Mouse (Mus musculus): ENCODE data around the gene Olfr68. TPM values are rescaled to one million over a fixed set of nuclear protein-coding genes. Genes with fewer than 3 reads are reported as not detected.

Olfr68 gene
- polyA plus RNA-seq (2017; shearing (Covaris generic)): not detected

GRCm38 (mm10) chr7:103779598-103779997, at the start of gene Olfr68:
Gene Olfr68 (minus strand): TSS chr7:103779698.

GRCm38 (mm10) chr7:103827808-103828207, 48.3 kb upstream of the Olfr68 start, which contains the start of gene Hbb-bs:
Gene Hbb-bs (minus strand): TSS chr7:103828096.

GRCm38 (mm10) chr7:103813766-103814165, 34.3 kb upstream of the Olfr68 start, which contains the start of gene Hbb-bt:
Gene Hbb-bt (minus strand): TSS chr7:103813996.

GRCm38 (mm10) chr7:103791721-103792120, 12.2 kb upstream of the Olfr68 start, which contains the start of gene Olfr67:
Gene Olfr67 (minus strand): TSS chr7:103791821.

GRCm38 (mm10) chr7:103771494-103771893, 8.0 kb downstream of the Olfr68 start, which contains the start of gene Olfr69:
Gene Olfr69 (minus strand): TSS chr7:103771594.

GRCm38 (mm10) chr7:103757233-103757632, 22.3 kb downstream of the Olfr68 start, which contains the start of gene Olfr630:
Gene Olfr630 (minus strand): TSS chr7:103757333.

GRCm38 (mm10) chr7:103744843-103745242, 34.7 kb downstream of the Olfr68 start, which contains the start of gene Olfr629:
Gene Olfr629 (minus strand): TSS chr7:103744943.

GRCm38 (mm10) chr7:103730074-103730473, 49.4 kb downstream of the Olfr68 start, which contains the start of gene Olfr628:
Gene Olfr628 (plus strand): TSS chr7:103730374.

Other genes starting within 250 kb of the Olfr68 start
- not detected for gene Olfr612, start 237.0 kb downstream of the Olfr68 start, polyA plus RNA-seq (2017; shearing (Covaris generic))
- not detected for gene Olfr613, start 231.6 kb downstream of the Olfr68 start, polyA plus RNA-seq (2017; shearing (Covaris generic))
- under 1 TPM in 1 of 2 experiments, not detected in 1; 0.28 TPM for gene Olfr615, start 223.6 kb downstream of the Olfr68 start, polyA plus RNA-seq (2017; shearing (Covaris generic))
- under 1 TPM in 1 of 2 experiments, not detected in 1; 0.11 TPM for gene Olfr616, start 210.6 kb downstream of the Olfr68 start, polyA plus RNA-seq (2017; shearing (Covaris generic))
- gene Olfr617, start 206.6 kb downstream of the Olfr68 start, polyA plus RNA-seq (2017; shearing (Covaris generic)): not detected
- not detected for gene Olfr618, start 189.6 kb downstream of the Olfr68 start, polyA plus RNA-seq (2017; shearing (Covaris generic))
- not detected for gene Olfr619, start 179.1 kb downstream of the Olfr68 start, polyA plus RNA-seq (2017; shearing (Covaris generic))
- under 1 TPM; 0.06 to 0.15 TPM for gene Olfr620, start 167.2 kb downstream of the Olfr68 start, polyA plus RNA-seq (2017; shearing (Covaris generic))
- not detected for gene Olfr622, start 137.0 kb downstream of the Olfr68 start, polyA plus RNA-seq (2017; shearing (Covaris generic))
- gene Olfr623, start 116.0 kb downstream of the Olfr68 start, polyA plus RNA-seq (2017; shearing (Covaris generic)): under 1 TPM in 1 of 2 experiments, not detected in 1; 0.16 TPM
- under 1 TPM in 1 of 2 experiments, not detected in 1; 0.06 TPM for gene Olfr624, start 108.5 kb downstream of the Olfr68 start, polyA plus RNA-seq (2017; shearing (Covaris generic))
- not detected for gene Olfr625-ps1, start 97.0 kb downstream of the Olfr68 start, polyA plus RNA-seq (2017; shearing (Covaris generic))
- under 1 TPM in 1 of 2 experiments, not detected in 1; 0.41 TPM for gene Olfr243, start 65.0 kb downstream of the Olfr68 start, polyA plus RNA-seq (2017; shearing (Covaris generic))
- gene Olfr628, start 49.3 kb downstream of the Olfr68 start, polyA plus RNA-seq (2017; shearing (Covaris generic)): not detected
- gene Olfr629, start 34.8 kb downstream of the Olfr68 start, polyA plus RNA-seq (2017; shearing (Covaris generic)): not detected
- not detected for gene Olfr630, start 22.4 kb downstream of the Olfr68 start, polyA plus RNA-seq (2017; shearing (Covaris generic))
- gene Olfr69, start 8.1 kb downstream of the Olfr68 start, polyA plus RNA-seq (2017; shearing (Covaris generic)): not detected
- not detected for gene Olfr67, start 12.1 kb upstream of the Olfr68 start, polyA plus RNA-seq (2017; shearing (Covaris generic))
- 10 to 100 TPM; 63.1 to 67.8 TPM for gene Hbb-bt, start 34.3 kb upstream of the Olfr68 start, polyA plus RNA-seq (2017; shearing (Covaris generic))
- gene Hbb-bs, start 48.4 kb upstream of the Olfr68 start, polyA plus RNA-seq (2017; shearing (Covaris generic)): 100 to 1,000 TPM; 302 to 371 TPM
- gene Hbb-bh2, start 60.8 kb upstream of the Olfr68 start, polyA plus RNA-seq (2017; shearing (Covaris generic)): not detected
- gene Hbb-bh1, start 63.5 kb upstream of the Olfr68 start, polyA plus RNA-seq (2017; shearing (Covaris generic)): not detected
- not detected for gene Hbb-y, start 73.5 kb upstream of the Olfr68 start, polyA plus RNA-seq (2017; shearing (Covaris generic))
- not detected for gene Olfr66, start 106.6 kb upstream of the Olfr68 start, polyA plus RNA-seq (2017; shearing (Covaris generic))
- not detected for gene Olfr64, start 114.8 kb upstream of the Olfr68 start, polyA plus RNA-seq (2017; shearing (Covaris generic))
- gene Olfr65, start 123.8 kb upstream of the Olfr68 start, polyA plus RNA-seq (2017; shearing (Covaris generic)): not detected
- not detected for gene Olfr631, start 149.1 kb upstream of the Olfr68 start, polyA plus RNA-seq (2017; shearing (Covaris generic))
- not detected for gene Olfr632, start 154.6 kb upstream of the Olfr68 start, polyA plus RNA-seq (2017; shearing (Covaris generic))
- gene Olfr633, start 164.7 kb upstream of the Olfr68 start, polyA plus RNA-seq (2017; shearing (Covaris generic)): not detected
- under 1 TPM in 1 of 2 experiments, not detected in 1; 0.04 TPM for gene Olfr635, start 191.5 kb upstream of the Olfr68 start, polyA plus RNA-seq (2017; shearing (Covaris generic))
- not detected for gene Olfr638, start 219.0 kb upstream of the Olfr68 start, polyA plus RNA-seq (2017; shearing (Covaris generic))
- under 1 TPM; 0.04 TPM for gene Olfr639, start 237.6 kb upstream of the Olfr68 start, polyA plus RNA-seq (2017; shearing (Covaris generic))
- not detected for gene Olfr640, start 245.9 kb upstream of the Olfr68 start, polyA plus RNA-seq (2017; shearing (Covaris generic))